Mouse (Mus musculus) intestine, postnatal 0 days (tissue): Measurements from ENCODE around the gene Gtf2i. TPM values are rescaled to one million over a fixed set of nuclear protein-coding genes. Genes with fewer than 3 reads are reported as not detected.
"Not testable (repeated sequence)": the region's sequence is repeated elsewhere in the genome, so short reads cannot be mapped to it uniquely, and the experiment has no call there.

ENCODE experiments used
- ATAC-seq: fragments of 200-750 bp; cut with Nextera tagmentation; 2 replicates; pipeline ENCODE4 v1.8.0; 2017; ENCODE audit warnings: mild to moderate bottlenecking, moderate TSS enrichment, moderate library complexity
- H3K27ac ChIP-seq: fragments of 300-500 bp; sonication (generic); 2 replicates; pipeline ENCODE4 v1.5.1; 2014; ENCODE audit warnings: mild to moderate bottlenecking, low read depth, low read length, moderate library complexity
- H3K27me3 ChIP-seq: fragments of 300-500 bp; sonication (generic); replicated peaks from 2 replicates; pipeline ENCODE4 v1.6.1; 2014; ENCODE audit warnings: low read length, mixed read lengths; ENCODE audit not compliant: control insufficient read depth, insufficient read depth
- H3K36me3 ChIP-seq: fragments of 300-500 bp; sonication (generic); 2 replicates; pipeline ENCODE4 v1.6.1; 2014; ENCODE audit warnings: mild to moderate bottlenecking, moderate library complexity; ENCODE audit not compliant: control insufficient read depth, insufficient read depth
- H3K4me1 ChIP-seq: fragments of 300-500 bp; sonication (generic); replicated peaks from 2 replicates; pipeline ENCODE4 v1.6.1; 2014; ENCODE audit warnings: antibody characterized with exemption, low read length, mixed read lengths; ENCODE audit not compliant: control insufficient read depth, insufficient read depth
- H3K4me2 ChIP-seq: fragments of 300-500 bp; sonication (generic); replicated peaks from 2 replicates; pipeline ENCODE4 v1.6.1; 2014; ENCODE audit warnings: low read depth, mild to moderate bottlenecking, moderate library complexity
- H3K4me3 ChIP-seq: fragments of 300-500 bp; sonication (generic); 2 replicates; pipeline ENCODE4 v1.5.1; 2014; ENCODE audit warnings: low read depth, low read length
- H3K9ac ChIP-seq: fragments of 300-500 bp; sonication (generic); 2 replicates; pipeline ENCODE4 v1.6.1; 2014; ENCODE audit warnings: mild to moderate bottlenecking, low read depth, low read length
- H3K9me3 ChIP-seq: fragments of 300-500 bp; sonication (generic); 2 replicates; pipeline ENCODE4 v1.6.1; 2016; ENCODE audit warnings: mixed run types; ENCODE audit not compliant: control insufficient read depth
- CTCF ChIP-seq: sonication (generic); IDR thresholded peaks from 2 replicates; pipeline ENCODE4 v1.5.1; 2016; ENCODE audit warnings: low read depth, mild to moderate bottlenecking, control low read depth, antibody characterized with exemption, moderate library complexity
- WGBS: fragments of 180-500 bp; shearing (Covaris S2); extraction: QIAGEN DNeasy Blood & Tissue Kit; methylation state at CpG from one replicate; pipeline ENCODE4 v1.1.7; 2014; 5-methylcytosine and 5-hydroxymethylcytosine counted together
- polyA plus RNA-seq: library from polyadenylated mRNA; unstranded; fragments of >200 nt; fragmentation: Nextera tagmentation; extraction: Ambion mirVana; gene quantifications from 2 replicates; pipeline ENCODE4 v1.2.1, GENCODE M21; 2015

The Gtf2i gene
- polyA plus RNA-seq, 1 experiment from 2014 or later: 53.4 TPM

DNA sequence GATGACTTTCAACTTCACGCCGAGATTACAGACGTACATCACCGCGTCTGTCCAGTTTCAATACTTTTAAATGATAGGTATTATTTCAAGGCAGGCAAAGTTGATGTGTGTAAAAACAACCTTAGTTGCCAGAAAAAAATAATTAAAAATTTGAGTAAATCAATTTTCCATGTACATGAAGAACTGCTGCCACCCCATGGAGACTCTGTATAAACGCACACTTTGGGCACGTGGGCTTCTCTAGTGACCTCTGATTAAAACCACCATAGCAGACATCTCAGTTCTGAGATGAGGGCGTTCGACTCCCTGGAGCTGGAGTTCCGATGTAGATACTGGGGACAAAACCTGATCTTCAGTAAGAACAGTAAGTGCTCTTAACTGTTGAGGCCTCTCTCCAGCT is 26.8 kb upstream of the Gtf2i start:
- H3K4me3 ChIP-seq: no peak overlapping the region
- peak; percentile 75 for TF ChIP-seq CTCF
- no peaks in the 10 kb centered on the region for H3K4me1 ChIP-seq
- no peaks in the 10 kb centered on the region for H3K36me3 ChIP-seq
- no peaks in the 10 kb centered on the region for H3K27me3 ChIP-seq
- 65% methylated on average over 10 of the region's 10 CpGs for WGBS
- no peak overlapping the region for H3K4me2 ChIP-seq
- no peak overlapping the region for H3K27ac ChIP-seq
- no peak overlapping the region for H3K9ac ChIP-seq
- ATAC-seq: no peak
- no peaks in the 10 kb centered on the region for H3K9me3 ChIP-seq

DNA sequence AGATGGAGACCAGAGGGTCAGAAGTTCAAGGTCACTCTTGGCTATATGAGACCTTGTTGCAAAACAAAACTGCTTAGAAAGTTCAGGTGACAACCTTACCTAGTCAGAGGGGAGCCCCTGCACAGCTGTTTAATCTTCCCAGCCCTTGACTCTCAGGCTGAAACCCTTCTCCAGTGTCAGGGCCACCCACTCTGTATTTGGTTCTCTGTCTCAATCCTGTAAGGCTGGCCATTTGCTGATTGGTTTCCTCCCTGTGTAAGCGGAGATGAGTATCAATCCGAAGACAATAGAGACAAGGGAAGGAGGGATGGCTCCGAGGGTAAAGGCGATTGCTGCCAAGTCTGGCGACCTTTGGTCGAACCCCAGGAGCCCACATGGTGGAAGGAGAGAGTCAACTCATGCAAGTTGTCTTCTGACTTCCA is 25.6 kb upstream of the Gtf2i start:
- no peak for ATAC-seq
- TF ChIP-seq CTCF: no peak
- no peaks in the 10 kb centered on the region for H3K9me3 ChIP-seq
- no peak overlapping the region for H3K9ac ChIP-seq
- H3K4me3 ChIP-seq: no peak overlapping the region
- H3K27me3 ChIP-seq: no peaks in the 10 kb centered on the region
- H3K36me3 ChIP-seq: no peaks in the 10 kb centered on the region
- no peak overlapping the region for H3K4me2 ChIP-seq
- WGBS: 27% methylated on average over 6 of the region's 6 CpGs
- no peaks in the 10 kb centered on the region for H3K4me1 ChIP-seq
- no peak overlapping the region for H3K27ac ChIP-seq

GRCm38 (mm10) chr5:134337012-134337411 is 22.5 kb upstream of the Gtf2i start:
- H3K9me3 ChIP-seq, H3K27ac ChIP-seq, H3K36me3 ChIP-seq, H3K4me1 ChIP-seq, H3K27me3 ChIP-seq, H3K4me3 ChIP-seq, ATAC-seq, H3K9ac ChIP-seq, H3K4me2 ChIP-seq: not testable (repeated sequence)
- WGBS: 62% methylated on average over 2 of the region's 2 CpGs

- Histone ChIP-seq H3K27ac (no peak overlapping the region), H3K27me3 (no peaks in the 10 kb centered on the region), H3K4me2 (no peak overlapping the region), H3K4me1 (no peaks in the 10 kb centered on the region), H3K4me3 (no peak overlapping the region), H3K36me3 (no peaks in the 10 kb centered on the region), H3K9me3 (no peaks in the 10 kb centered on the region), H3K9ac (no peak overlapping the region)
- no peak for ATAC-seq
- 42% methylated on average over 8 of the region's 8 CpGs for WGBS
- TF ChIP-seq CTCF: no peak
Measured at GRCm38 (mm10) chr5:134332743-134333142, 18.2 kb upstream of the Gtf2i start.

DNA sequence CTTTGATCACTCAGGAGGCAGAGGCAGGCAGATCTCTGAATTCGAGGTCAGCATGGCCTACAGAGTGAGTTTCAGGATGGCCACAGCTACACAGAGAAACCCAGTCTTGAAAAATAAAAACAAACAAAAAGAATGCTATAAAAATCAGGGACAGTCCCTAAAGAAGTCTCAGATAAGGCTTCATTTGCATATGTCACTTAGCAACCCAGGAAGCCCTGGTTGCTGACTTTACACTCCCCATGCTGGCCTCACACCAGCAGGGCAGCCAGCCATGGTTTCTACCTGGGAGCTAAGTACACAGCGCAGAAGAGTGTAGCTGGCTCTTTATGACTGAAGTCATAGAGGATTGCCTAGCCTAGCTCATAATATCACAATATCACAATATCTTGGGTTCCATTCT is 15.5 kb upstream of the Gtf2i start:
- no peak overlapping the region for H3K27ac ChIP-seq
- 72% methylated on average over 2 of the region's 2 CpGs for WGBS
- peak; percentile 83 for ATAC-seq
- H3K4me2 ChIP-seq: no peak overlapping the region
- H3K4me3 ChIP-seq: no peak overlapping the region
- no peaks in the 10 kb centered on the region for H3K4me1 ChIP-seq
- no peak for TF ChIP-seq CTCF
- H3K36me3 ChIP-seq: no peaks in the 10 kb centered on the region
- H3K9ac ChIP-seq: no peak overlapping the region
- no peaks in the 10 kb centered on the region for H3K27me3 ChIP-seq
- H3K9me3 ChIP-seq: no peaks in the 10 kb centered on the region

GRCm38 (mm10) chr5:134329311-134329710 is 14.8 kb upstream of the Gtf2i start:
- ATAC-seq: no peak
- 73% methylated on average over 4 of the region's 4 CpGs for WGBS
- no peak overlapping the region for H3K27ac ChIP-seq
- TF ChIP-seq CTCF: no peak
- H3K9ac ChIP-seq: no peak overlapping the region
- H3K36me3 ChIP-seq: no peaks in the 10 kb centered on the region
- no peaks in the 10 kb centered on the region for H3K9me3 ChIP-seq
- H3K4me3 ChIP-seq: no peak overlapping the region
- H3K4me1 ChIP-seq: no peaks in the 10 kb centered on the region
- no peak overlapping the region for H3K4me2 ChIP-seq
- H3K27me3 ChIP-seq: no peaks in the 10 kb centered on the region

DNA sequence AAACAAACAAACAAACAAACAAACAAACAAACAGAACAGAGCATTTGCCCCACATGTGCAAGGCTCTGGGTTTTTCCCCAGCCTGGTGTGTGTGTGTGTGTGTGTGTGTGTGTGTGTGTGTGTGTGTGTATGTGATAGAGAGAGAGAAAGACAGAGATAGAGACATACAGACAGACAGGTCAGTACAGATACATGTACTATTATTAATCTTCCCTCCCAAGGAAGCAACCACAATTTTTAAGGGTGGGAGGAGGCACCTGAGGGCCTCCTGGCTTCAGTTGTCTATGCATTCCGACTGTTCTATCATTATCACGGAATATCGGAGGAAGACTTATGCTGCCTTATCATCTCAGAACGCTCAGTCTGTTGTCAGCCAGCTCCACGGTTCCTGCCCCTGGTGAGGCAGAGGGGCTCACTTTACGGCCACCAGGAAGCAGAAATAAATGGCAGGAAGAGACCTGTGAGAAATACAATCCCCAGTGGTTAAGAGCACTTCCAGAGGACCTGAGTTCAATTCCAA is 14.0 kb upstream of the Gtf2i start:
- Histone ChIP-seq H3K4me1 (no peaks in the 10 kb centered on the region), H3K9ac (no peak overlapping the region), H3K4me3 (no peak overlapping the region), H3K27me3 (no peaks in the 10 kb centered on the region), H3K4me2 (no peak overlapping the region), H3K9me3 (no peaks in the 10 kb centered on the region), H3K27ac (no peak overlapping the region), H3K36me3 (no peaks in the 10 kb centered on the region)
- 66% methylated on average over 6 of the region's 6 CpGs for WGBS
- no peak for TF ChIP-seq CTCF
- no peak for ATAC-seq
